Mouse (Mus musculus) thymus, postnatal 0 days (tissue): ENCODE results near the gene Fbxl5. TPM values are rescaled to one million over a fixed set of nuclear protein-coding genes. Genes with fewer than 3 reads are reported as not detected.

ENCODE experiments used
- polyA plus RNA-seq: library from polyadenylated mRNA; unstranded; fragments of >200 nt; fragmentation: Nextera tagmentation; extraction: Ambion mirVana; gene quantifications from 2 replicates; pipeline ENCODE4 v1.2.1, GENCODE M21; 2015

Gene Fbxl5
- polyA plus RNA-seq, 1 experiment from 2014 or later = 63.8 TPM

Other genes with a start within 250 kb of the Fbxl5 start
- gene Cc2d2a, start 159.3 kb downstream of the Fbxl5 start, polyA plus RNA-seq = 1.4 and 1.8 TPM in 2 replicates
- 7.2 and 7.4 TPM in 2 replicates for gene Bst1, start 2.8 kb downstream of the Fbxl5 start, polyA plus RNA-seq
- 4.6 and 5.0 TPM in 2 replicates for gene Cd38, start 46.9 kb upstream of the Fbxl5 start, polyA plus RNA-seq
- 0.53 and 0.73 TPM in 2 replicates for gene Gm7879, start 91.5 kb upstream of the Fbxl5 start, polyA plus RNA-seq
- gene Fgfbp1, start 160.1 kb upstream of the Fbxl5 start, polyA plus RNA-seq = 5.0 and 7.2 TPM in 2 replicates